Mouse (Mus musculus): Measurements from ENCODE around the gene Mta3. TPM values are rescaled to one million over a fixed set of nuclear protein-coding genes. Genes with fewer than 3 reads are reported as not detected.
"Not testable (repeated sequence)": the region's sequence is repeated elsewhere in the genome, so short reads cannot be mapped to it uniquely, and the experiment has no call there.

Mta3 gene
- total RNA-seq, 2 experiments from 2014 or later, result 96.9 to 102 TPM

DNA sequence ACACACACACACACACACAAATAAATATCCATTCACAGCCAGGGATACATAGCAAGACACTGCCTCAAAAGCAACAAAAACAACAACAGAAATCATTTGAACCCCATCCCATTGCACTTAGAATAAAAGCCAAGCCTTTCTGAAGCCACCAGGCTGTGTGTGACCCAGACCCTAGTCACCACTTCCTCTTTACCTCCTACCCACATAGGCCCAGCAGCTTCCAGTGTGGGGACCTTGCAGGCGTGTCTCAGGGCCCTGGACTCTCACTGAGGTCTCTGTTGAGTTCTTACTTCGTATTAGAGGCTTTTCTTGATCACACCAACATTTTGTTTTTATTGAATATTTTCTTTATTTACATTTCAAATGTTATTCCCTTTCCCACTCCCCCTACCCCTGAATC, 10.2 kb upstream of the Mta3 start:
- TF ChIP-seq CTCF (conservative IDR thresholded peaks at IDR 0.05), result no peak
- no peak overlapping the region for H3K27ac ChIP-seq
- no peak for DNase-seq (ENCODE audit: low spot score in 2 of 2)

DNA sequence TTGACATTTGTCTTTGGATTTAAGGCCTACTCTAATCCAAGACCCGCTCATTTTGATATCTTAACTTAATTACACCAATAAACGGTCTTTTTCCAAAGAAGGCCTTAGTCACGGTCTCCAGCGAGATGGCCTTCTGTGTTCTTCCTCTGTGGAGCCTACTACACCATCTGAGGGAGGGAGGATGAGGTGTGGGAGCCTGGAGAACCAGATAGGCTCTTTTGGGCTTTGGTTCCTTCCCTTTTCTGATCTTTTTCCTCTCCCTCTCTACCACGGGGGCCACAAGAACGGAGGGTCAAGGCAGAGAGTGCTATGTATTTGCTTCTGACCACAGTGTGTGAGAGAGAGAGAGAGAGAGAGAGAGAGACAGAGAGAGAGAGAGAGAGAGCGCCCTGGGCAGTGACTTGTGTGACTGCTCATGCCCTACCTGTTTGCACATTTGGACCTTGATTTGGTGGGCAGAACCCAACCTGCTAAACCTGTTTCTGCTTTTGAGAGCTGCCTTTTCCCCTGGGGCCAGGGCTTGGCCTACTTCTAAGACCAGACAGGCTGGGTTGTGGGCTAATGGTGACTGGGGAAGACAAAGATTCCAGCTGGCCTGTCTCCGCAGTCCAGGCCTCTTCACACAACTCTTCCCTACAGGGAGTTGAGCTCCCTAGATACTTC, 6.8 kb upstream of the Mta3 start:
- no peak overlapping the region for H3K4me3 ChIP-seq
- TF ChIP-seq CTCF (conservative IDR thresholded peaks at IDR 0.05), result no peak
- no peak overlapping the region for H3K27ac ChIP-seq
- DNase-seq (ENCODE audit: low spot score in 2 of 2), result no peak

More for the DNA sequence above, 10.2 kb upstream of the Mta3 start:
- no peak overlapping the region for H3K4me3 ChIP-seq

DNA sequence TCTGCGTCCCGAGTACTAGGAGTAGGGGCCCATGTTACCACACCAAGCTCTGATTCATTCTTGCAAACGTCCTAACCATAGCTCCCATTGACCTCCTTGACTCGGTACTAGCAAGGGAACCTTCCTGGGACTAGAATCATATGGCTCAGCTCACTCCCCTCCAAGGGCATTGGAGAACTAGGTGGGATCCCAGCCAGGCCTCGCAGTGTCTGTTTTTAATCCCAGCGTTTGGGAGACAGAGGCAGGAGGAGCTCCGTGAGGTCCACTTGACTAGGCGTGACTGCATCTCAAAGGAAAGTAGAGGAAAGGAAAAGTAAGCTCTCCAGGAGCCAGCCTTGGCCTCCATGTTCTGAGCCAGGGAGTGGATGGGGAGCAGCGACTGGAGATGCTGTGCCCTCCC, 5.8 kb upstream of the Mta3 start:
- Histone ChIP-seq H3K27ac (no peak overlapping the region), H3K4me3 (no peak overlapping the region)
- DNase-seq (ENCODE audit: low spot score in 2 of 2), result no peak
- no peak for TF ChIP-seq CTCF (conservative IDR thresholded peaks at IDR 0.05)

DNA sequence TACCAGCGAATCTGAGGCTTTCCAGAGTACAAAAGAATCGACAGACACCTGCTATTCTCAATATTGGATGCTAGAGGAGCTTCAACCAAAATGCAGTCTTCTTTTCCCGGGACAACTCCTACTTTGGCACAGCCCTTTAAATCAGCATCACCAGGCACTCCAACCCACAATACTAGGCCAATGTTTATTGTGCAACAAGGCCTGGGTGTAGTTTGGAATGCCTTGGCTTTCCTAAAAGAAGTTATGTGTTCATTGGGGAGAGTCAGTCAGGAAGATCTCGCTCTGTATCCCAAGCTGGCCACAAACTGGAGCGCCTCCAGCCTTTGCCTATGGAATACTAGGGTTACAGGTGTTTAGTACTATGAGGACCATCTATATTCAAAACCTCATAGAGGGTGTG, 1.5 kb upstream of the Mta3 start:
- TF ChIP-seq CTCF (conservative IDR thresholded peaks at IDR 0.05), result no peak
- DNase-seq (ENCODE audit: low spot score in 2 of 2), result no peak
- no peak overlapping the region for H3K4me3 ChIP-seq
- peak overlapping the region; percentile 98; the same call in 1 of the 2 replicates for H3K27ac ChIP-seq

DNA sequence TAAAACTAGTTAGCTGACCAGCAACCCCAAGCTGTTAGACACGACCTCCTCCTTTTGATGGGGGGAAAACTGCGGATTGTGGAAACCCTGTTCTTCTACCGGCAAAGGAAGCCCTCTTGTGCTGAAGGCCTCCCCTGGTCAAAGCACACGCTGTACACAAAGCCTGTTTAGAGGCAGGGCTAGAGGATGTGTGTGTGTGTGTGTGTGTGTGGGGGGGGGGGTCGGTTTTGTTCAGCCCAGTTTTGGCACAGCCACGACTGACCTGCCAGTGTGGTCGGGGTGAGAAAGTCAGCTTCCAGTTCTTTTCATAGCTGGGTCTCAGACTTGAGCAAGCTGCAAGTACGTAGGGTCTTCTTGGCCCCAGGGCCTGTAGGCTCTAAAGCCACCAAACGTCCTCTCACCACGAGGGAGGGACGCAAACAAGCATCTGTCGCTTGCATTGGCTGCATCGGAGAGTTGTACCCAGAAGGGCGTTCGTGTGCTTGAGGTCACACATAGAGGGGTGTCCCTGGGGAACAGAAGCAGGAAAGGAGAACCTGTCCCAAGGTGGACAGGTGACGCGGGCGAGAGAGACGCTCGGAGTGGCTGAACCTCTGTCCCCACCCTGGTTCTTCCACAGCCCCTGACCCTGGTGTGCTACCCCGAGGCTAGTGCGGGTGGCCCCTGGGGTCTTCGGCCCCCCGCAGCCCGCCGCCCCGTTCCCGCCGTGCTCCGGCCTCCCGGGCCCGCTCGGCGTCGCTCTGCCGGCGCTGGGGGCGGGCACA, 429 bp upstream of the Mta3 start:
- Histone ChIP-seq H3K27ac (peak overlapping the region; percentile 98), H3K4me3 (peak overlapping the region; percentile 93)
- no peak for TF ChIP-seq CTCF (conservative IDR thresholded peaks at IDR 0.05)
- DNase-seq (ENCODE audit: low spot score in 2 of 2), result peak in 1 of 2 experiments; percentile 20

DNA sequence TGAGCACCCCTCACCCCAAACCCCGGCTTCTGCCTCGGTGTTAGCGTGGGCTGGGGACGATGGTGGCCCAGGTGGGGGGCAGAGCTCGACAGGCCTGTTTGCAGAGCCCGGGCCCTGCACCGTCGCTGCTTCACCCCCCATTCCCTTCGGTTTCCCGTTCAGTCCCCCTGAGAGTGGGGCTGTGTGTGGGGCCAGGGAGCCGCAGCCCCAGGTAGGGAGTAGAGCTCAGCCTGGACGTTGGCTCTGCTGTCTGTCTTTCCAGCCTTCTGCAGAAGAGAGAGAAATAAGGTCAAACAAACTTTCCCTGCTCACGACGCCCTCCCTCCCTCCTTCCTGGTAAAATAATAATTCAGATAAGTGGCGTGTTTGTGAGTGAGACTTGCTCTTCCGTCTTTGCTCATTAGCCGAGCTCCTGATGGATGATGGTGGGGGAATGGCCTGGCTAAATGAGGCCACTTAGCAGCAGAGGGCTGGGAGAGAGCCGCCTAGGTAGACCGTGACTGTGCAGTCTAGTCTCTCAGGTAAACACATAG, 697 bp downstream of the Mta3 start:
- TF ChIP-seq CTCF (conservative IDR thresholded peaks at IDR 0.05), result no peak
- peak overlapping the region; percentile 98 for H3K27ac ChIP-seq
- DNase-seq (ENCODE audit: low spot score in 2 of 2), result peak in 1 of 2 experiments; percentile 14
- peak overlapping the region; percentile 93 for H3K4me3 ChIP-seq

DNA sequence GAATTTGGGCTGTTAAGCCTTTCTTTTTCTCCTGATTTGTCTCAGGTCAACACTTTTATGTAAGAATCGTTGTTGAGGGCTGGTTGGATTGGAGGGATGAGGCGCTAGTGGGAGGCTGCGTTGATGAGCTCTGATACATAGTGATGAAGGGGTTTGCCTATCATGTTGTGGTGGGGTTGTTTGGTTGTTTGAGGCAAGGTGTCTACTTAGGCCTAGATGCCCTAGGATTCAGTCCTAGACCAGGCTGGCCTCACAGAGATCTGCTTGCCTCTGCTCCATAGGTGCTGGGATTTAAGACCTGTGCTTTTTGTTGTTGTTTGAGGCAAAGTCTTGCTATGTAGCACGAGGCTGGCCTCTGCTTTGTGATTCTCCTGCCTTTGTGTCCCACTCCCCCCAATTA, 1.4 kb downstream of the Mta3 start:
- Histone ChIP-seq H3K4me3 (peak overlapping the region; percentile 93), H3K27ac (peak overlapping the region; percentile 98)
- no peak for DNase-seq (ENCODE audit: low spot score in 2 of 2)
- no peak for TF ChIP-seq CTCF (conservative IDR thresholded peaks at IDR 0.05)

DNA sequence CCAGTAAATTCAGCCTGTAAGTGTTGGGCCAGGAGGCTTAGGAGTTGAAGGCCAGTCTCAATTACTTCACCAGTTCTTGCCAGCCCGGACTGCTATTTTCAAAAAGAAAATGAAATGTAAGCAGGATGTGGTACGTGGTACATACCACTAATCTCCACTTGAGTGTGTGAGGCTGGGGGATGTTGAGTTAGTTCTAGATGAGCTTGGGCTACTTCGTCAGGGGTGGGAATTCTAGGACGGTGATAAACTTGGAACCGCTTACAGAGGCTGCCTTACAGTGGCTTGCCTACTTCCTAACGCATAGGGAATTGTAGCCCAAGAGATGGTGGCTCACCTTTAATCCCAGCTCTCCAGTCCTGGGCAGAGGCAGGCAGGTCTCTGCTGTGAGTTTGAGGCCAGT, 1.9 kb downstream of the Mta3 start:
- no peak for DNase-seq (ENCODE audit: low spot score in 2 of 2)
- peak overlapping the region; percentile 93; the same call in 1 of the 2 replicates for H3K4me3 ChIP-seq
- peak overlapping the region; percentile 98; the same call in 1 of the 2 replicates for H3K27ac ChIP-seq
- TF ChIP-seq CTCF (conservative IDR thresholded peaks at IDR 0.05), result no peak

DNA sequence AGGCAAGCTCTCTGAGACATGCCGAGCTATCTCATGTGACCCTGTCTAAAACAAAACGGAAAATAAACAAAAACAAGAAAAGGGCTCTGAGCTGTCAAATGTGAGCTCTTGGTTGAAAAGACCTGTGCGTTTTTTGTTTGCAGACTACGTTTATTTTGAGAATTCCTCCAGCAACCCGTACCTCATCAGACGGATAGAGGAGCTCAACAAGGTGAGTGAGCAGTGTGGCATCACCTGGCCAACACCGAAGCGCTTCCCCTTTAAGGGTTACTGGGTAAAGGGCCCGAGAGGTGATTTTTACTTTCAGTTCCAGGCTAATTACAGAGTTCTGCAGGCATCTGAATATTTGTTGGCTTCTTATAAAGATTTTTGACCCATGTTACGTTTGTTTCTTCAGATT, 2.3 kb downstream of the Mta3 start:
- H3K27ac ChIP-seq, result peak overlapping the region; percentile 12; the same call in 1 of the 2 replicates
- no peak overlapping the region for H3K4me3 ChIP-seq
- TF ChIP-seq CTCF (conservative IDR thresholded peaks at IDR 0.05), result no peak
- DNase-seq (ENCODE audit: low spot score in 2 of 2), result no peak

DNA sequence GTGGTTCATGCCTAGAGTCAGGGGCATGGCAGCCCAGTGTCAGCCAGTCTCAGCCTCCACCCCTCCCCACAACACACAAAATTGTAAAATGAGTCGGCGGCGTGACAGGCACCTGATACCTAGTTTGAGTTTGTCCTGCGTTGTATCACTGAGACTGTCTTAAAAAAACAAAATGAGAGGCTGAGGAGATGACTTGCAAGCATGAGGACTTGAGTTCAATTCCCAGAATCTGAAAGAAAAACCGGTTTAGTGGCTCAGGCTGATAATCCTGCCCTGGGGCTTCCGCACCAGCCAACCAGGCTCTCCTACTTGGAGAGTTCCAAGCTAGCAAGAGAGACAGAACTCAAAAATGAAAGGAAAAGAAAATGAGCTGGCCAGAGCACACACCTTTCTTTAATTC, 2.9 kb downstream of the Mta3 start:
- H3K27ac ChIP-seq, result no peak overlapping the region
- H3K4me3 ChIP-seq, result no peak overlapping the region
- no peak for TF ChIP-seq CTCF (conservative IDR thresholded peaks at IDR 0.05)
- DNase-seq (ENCODE audit: low spot score in 2 of 2), result no peak

DNA sequence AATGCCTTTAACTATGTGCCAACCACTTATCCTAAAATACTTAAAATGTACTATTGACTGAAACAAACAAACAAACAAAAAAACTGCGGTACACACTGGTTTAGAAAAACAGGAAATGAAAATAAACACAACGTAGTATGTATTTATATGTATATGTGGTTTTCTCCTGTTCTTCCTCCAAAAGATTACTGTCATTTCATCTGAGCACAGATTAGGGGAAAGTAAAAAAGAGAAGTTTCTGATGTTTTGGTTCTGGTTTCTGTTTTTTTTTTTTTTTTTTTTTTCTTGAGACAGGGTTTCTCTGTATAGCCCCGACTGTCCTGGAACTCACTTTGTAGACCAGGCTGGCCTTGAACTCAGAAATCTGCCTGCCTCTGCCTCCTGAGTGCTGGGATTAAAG, 3.6 kb downstream of the Mta3 start:
- H3K27ac ChIP-seq; DNase-seq (ENCODE audit: low spot score in 2 of 2); H3K4me3 ChIP-seq: not testable (repeated sequence)

DNA sequence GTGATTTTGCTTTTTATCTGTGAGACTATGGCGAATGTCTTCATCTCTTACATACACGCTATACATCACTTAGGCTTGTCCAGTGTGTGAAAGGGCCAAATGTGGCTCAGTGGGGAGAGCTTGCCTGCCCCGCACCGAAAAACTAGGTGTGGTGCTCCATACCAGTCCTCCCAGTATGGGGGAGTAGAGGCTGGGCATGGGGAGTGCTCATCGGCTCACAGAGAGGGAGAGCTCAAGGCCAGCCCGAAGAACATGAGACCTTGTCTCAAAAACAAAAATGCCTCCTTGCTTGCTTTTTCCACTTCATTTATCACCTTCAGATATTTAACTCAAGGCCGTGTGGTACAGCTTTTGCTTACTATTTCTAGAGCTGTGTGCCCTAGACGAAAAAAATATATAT, 4.7 kb downstream of the Mta3 start:
- no peak overlapping the region for H3K27ac ChIP-seq
- no peak for TF ChIP-seq CTCF (conservative IDR thresholded peaks at IDR 0.05)

DNA sequence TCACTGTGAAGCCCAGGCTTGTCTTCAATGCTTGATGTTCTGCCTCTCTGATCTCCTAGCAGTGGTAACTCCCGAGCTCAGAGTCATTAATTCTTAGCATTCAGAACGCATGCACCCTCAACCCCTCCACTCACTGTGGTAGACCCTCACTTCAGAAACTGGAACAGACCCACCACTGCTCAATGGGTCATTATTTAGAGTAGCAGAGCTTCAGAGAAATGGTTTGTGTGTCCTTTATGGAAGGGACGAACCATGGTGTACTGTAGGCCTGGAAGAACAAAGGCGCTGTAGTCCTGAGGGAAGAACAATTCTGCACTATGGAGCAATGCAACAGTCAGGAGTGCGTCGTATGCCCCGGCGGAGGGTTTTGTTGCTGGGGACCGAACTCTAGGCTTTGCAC, 6.4 kb downstream of the Mta3 start:
- Histone ChIP-seq H3K27ac (peak overlapping the region; percentile 69; the same call in 1 of the 2 replicates), H3K4me3 (no peak overlapping the region)
- TF ChIP-seq CTCF (conservative IDR thresholded peaks at IDR 0.05), result no peak
- no peak for DNase-seq (ENCODE audit: low spot score in 2 of 2)

More for the DNA sequence above, 4.7 kb downstream of the Mta3 start:
- H3K4me3 ChIP-seq, result no peak overlapping the region
- no peak for DNase-seq (ENCODE audit: low spot score in 2 of 2)

All from layer of hippocampus, adult 2 months (tissue).